Mouse (Mus musculus) spleen, adult 2 months (tissue): ENCODE measurements around the gene Arsa. TPM values are rescaled to one million over a fixed set of nuclear protein-coding genes. Genes with fewer than 3 reads are reported as not detected.

Experiments used
- DNase-seq, 2 experiments: peaks; one replicate each; pipeline versions ENCODE4 v3.0.0 to v3.0.0-alpha.2; 2012 to 2021; ENCODE audit warnings: low spot score in 2 of 2, low read depth in 1 of 2
- H3K27ac ChIP-seq: fragments of 200-500 bp; 2 replicates; pipeline ENCODE4 v1.5.1; 2012; ENCODE audit warnings: low read length, inconsistent platforms; ENCODE audit not compliant: insufficient read depth
- H3K27me3 ChIP-seq: fragments of 200-500 bp; 2 replicates; pipeline ENCODE4 v1.6.1; 2012; ENCODE audit warnings: mild to moderate bottlenecking, moderate library complexity, low read length, inconsistent platforms; ENCODE audit not compliant: control insufficient read depth, insufficient read depth
- H3K36me3 ChIP-seq: fragments of 200-500 bp; 2 replicates; pipeline ENCODE4 v1.6.1; 2012; ENCODE audit warnings: mild to moderate bottlenecking, low read length, inconsistent platforms; ENCODE audit not compliant: control insufficient read depth, insufficient read depth
- H3K4me1 ChIP-seq: fragments of 200-500 bp; 2 replicates; pipeline ENCODE4 v1.6.1; 2011; ENCODE audit warnings: inconsistent platforms; ENCODE audit not compliant: control insufficient read depth, insufficient read depth, insufficient read length
- H3K4me3 ChIP-seq: fragments of 200-500 bp; 2 replicates; pipeline ENCODE4 v1.5.1; 2011; ENCODE audit warnings: mild to moderate bottlenecking, inconsistent platforms; ENCODE audit not compliant: insufficient read depth, insufficient read length; ENCODE audit errors: extremely low read depth
- CTCF ChIP-seq: fragments of 200-500 bp; IDR thresholded peaks from 2 replicates; pipeline ENCODE4 v1.5.1; 2011; ENCODE audit warnings: mild to moderate bottlenecking, inconsistent platforms; ENCODE audit not compliant: insufficient read depth, insufficient read length, insufficient replicate concordance; ENCODE audit errors: extremely low read depth
- POLR2A ChIP-seq: fragments of 200-500 bp; IDR thresholded peaks from 2 replicates; pipeline ENCODE4 v1.6.1; 2011; ENCODE audit warnings: low read depth, low read length, inconsistent platforms
- WGBS: fragments of 180-500 bp; shearing (Covaris S2); methylation state at CpG from one replicate; pipeline ENCODE4 v1.1.7; 2018; 5-methylcytosine and 5-hydroxymethylcytosine counted together
- polyA plus RNA-seq: library from polyadenylated mRNA; depleted of rRNA; stranded (reverse); fragments of >200 nt; gene quantifications from 2 replicates; pipeline ENCODE4 v1.2.3, GENCODE M21; 2012

Arsa gene
- polyA plus RNA-seq, 1 experiment: 31.3 TPM

- DNase-seq: no peak
- Histone ChIP-seq H3K4me1 (peaks cover 13% of the 10 kb centered on the region), H3K27me3 (peaks cover 9% of the 10 kb centered on the region), H3K4me3 (no peak overlapping the region), H3K36me3 (no peaks in the 10 kb centered on the region), H3K27ac (no peak overlapping the region)
- TF ChIP-seq CTCF (no peak), POLR2A (no peak)
- WGBS: 73% methylated on average over 6 of the region's 6 CpGs
Measured at GRCm38 (mm10) chr15:89455642-89456041, 21.6 kb downstream of the Arsa start.

GRCm38 (mm10) chr15:89454857-89455256 lies 22.4 kb downstream of the Arsa start:
- peaks cover 9% of the 10 kb centered on the region for H3K27me3 ChIP-seq
- 42% methylated on average over 4 of the region's 6 CpGs for WGBS
- peaks cover 13% of the 10 kb centered on the region for H3K4me1 ChIP-seq
- H3K4me3 ChIP-seq: no peak overlapping the region
- TF ChIP-seq CTCF: no peak
- TF ChIP-seq POLR2A: no peak
- no peaks in the 10 kb centered on the region for H3K36me3 ChIP-seq
- H3K27ac ChIP-seq: no peak overlapping the region
- no peak for DNase-seq

- no peak for TF ChIP-seq POLR2A
- no peak for TF ChIP-seq CTCF
- H3K27ac ChIP-seq: no peak within 1 kb of the TSS
- no peak within 1 kb of the TSS for H3K4me3 ChIP-seq
- 6% methylated on average over 53 of the region's 53 CpGs for WGBS
- H3K36me3 ChIP-seq: no peaks in the 10 kb centered on the region
- H3K4me1 ChIP-seq: peaks cover 11% of the 10 kb centered on the region
- H3K27me3 ChIP-seq: peaks cover 9% of the 10 kb centered on the region
- no peak for DNase-seq
Measured at GRCm38 (mm10) chr15:89453865-89454478, 23.3 kb downstream of the Arsa start, which contains the start of gene Mapk8ip2. Gene Mapk8ip2 (plus strand): TSS chr15:89453913.

GRCm38 (mm10) chr15:89452906-89453864 lies 24.0 kb downstream of the Arsa start:
- WGBS: 6% methylated on average over 24 of the region's 24 CpGs
- H3K4me3 ChIP-seq: no peak overlapping the region
- TF ChIP-seq POLR2A (no peak), CTCF (no peak)
- H3K4me1 ChIP-seq: peaks cover 7% of the 10 kb centered on the region
- peak in 1 of 2 experiments; percentile 30 for DNase-seq
- no peak overlapping the region for H3K27ac ChIP-seq
- no peaks in the 10 kb centered on the region for H3K36me3 ChIP-seq
- peaks cover 9% of the 10 kb centered on the region for H3K27me3 ChIP-seq

GRCm38 (mm10) chr15:89442486-89443070 lies 34.6 kb downstream of the Arsa start:
- WGBS: 58% methylated on average over 8 of the region's 8 CpGs
- no peak for DNase-seq

GRCm38 (mm10) chr15:89435878-89436277 lies 41.3 kb downstream of the Arsa start:
- TF ChIP-seq POLR2A: no peak
- TF ChIP-seq CTCF: no peak

More at GRCm38 (mm10) chr15:89442486-89443070, 34.6 kb downstream of the Arsa start:
- Histone ChIP-seq H3K36me3 (no peaks in the 10 kb centered on the region), H3K27me3 (no peaks in the 10 kb centered on the region), H3K4me3 (no peak overlapping the region), H3K27ac (no peak overlapping the region), H3K4me1 (no peaks in the 10 kb centered on the region)
- no peak for TF ChIP-seq CTCF
- no peak for TF ChIP-seq POLR2A

More at GRCm38 (mm10) chr15:89435878-89436277, 41.3 kb downstream of the Arsa start:
- Histone ChIP-seq H3K4me3 (no peak overlapping the region), H3K27ac (no peak overlapping the region), H3K4me1 (peaks cover under 1% of the 10 kb centered on the region; the same call in 1 of the 2 replicates), H3K36me3 (no peaks in the 10 kb centered on the region; the same call in 1 of the 2 replicates), H3K27me3 (no peaks in the 10 kb centered on the region)
- 88% methylated on average over 5 of the region's 5 CpGs for WGBS
- no peak for DNase-seq
